Mouse (Mus musculus): Measurements from ENCODE around the gene Atm.
A peak's percentile ranks its signal among the peaks of the same experiment; 100 is the strongest.

The Atm gene

DNA sequence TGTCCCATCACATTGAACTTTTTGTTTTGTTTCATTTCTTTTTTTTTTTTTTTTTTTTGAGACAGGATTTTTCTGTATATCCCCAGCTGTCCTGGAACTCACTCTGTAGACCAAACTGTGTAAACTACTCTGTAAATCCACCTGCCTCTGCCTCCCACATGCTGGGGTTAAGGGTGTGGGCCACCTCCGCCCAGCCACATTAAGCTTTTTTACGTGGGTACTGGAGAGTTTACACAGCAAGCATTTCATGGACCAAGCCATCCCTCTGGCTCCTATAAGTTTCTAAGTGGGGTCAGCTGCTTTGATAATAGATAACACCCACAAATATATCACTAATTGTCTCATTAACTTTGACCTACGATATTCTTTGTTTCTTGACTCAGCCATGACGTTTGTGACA lies 128.0 kb downstream of the Atm start:
- no peak for DNase-seq

DNA sequence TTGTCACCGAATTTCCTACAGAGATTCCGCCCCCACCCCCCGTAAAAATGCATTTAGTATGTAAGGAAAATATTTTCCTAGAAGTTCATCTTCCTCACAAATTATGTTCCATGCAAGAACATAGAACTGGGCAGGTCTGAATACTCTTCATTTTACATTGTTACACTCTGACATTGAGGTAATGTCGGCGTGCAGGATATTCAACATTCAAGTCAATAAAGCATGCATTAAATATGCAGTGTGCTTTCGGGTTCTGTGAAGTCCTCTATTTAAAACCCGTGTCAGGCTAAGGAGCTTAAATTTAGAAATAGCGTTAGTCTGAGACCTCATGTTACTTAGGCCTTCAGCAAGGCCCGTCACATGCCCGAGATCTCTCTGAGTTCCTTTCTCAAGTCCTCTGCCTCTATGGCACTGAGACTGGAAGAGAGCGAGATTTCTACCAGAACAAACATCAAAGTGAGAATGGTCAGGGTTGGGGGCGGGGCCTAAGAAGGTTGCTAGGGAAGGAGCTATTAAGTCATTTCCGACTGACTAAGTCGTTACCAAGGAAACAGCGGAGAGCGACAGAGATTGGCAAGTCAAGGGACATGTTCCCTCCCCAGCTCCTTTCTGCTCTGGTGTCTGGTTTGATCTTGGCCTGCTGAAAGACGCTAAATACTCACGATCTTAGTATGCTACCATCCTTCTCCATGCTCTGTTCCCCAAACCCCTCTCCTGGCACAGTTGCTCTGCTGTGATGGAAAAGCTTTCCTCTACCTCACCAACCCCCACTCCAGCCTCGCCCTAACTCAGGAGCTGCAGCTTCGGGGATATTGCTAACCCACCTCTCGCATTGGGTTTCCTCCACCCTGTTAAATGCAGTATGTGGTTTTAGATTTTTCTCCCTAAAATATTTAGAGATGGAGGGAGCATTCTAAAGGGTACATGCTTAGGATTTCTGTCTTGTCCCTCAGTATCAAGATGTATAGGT lies 131.5 kb downstream of the Atm start:
- DNase-seq = peak; percentile 73

DNA sequence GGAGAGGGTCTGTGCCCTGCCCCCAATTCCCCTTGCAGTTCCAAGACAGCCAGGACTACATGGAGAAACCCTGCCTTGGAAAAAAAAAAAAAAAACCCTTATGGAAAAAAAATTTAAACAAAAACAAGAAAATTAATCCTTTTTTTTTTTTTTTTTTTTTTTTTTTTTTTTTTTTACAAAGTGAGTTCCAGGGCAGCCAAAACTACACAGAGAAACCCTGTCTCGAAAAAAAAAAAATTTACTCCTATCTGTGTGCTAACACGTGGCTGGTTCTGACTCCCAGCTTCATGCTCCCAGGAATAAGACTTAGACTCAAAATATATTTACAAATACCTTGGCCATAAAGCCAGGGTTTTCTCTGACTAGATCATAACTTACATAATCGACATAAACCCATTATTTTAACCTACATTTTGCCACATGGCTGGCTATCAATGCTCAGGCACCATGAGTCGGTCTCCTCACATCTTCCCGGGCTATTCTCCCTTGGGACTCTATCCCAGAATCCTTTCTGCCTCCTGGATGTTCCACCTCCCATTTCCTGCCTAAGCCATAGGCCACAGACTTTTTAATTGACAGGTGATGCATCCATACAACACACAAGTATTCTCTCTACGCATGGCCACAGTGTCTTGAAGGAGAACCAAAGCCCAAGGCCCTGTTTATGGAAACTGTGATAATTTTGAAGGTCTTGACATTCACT lies 132.3 kb downstream of the Atm start:
- DNase-seq = no peak

DNA sequence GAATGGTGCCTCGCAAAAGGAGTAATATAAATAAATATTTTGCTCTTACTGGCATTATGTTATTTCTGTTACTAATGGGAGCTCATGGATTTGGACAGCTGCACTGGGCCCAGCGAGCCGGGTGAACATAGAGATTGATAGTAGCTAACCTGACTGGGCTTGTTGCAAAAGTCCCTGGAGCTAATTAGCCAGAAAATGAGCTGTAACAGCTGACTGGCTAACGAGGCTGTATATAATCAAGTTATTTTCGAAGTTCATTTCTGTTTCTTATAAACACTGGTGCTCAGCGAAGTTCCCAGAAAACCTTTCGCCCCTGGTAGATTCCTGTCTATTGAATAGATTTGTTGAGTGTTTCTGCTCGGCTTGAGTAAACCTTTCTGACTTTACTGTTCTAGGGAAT lies 133.5 kb downstream of the Atm start:
- no peak for DNase-seq

DNA sequence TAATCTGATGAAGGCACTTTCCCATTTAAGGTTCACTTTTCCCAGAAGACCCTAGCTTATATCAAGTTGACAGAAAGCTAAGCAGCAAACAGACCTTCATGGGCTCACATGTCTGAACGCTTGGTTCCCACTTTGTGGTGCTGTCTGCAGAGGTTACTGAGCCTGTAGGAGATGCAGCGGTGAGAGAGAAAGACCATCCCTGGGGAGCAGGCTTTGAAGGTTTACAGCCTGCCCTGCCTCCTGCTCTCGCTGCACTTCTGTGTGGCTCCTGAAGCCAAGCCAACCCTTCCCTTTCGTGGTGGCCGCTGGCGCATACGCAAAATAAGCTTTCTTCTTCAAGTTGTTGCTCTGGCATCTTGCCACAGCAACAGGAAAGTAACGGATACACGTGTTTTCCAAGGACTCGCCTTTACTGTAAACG lies 134.2 kb downstream of the Atm start, which contains the start of gene 4930550C14Rik:
4930550C14Rik (plus strand) TSS at position 35 of the 421 bp plus-strand sequence.
- DNase-seq = no peak

DNA sequence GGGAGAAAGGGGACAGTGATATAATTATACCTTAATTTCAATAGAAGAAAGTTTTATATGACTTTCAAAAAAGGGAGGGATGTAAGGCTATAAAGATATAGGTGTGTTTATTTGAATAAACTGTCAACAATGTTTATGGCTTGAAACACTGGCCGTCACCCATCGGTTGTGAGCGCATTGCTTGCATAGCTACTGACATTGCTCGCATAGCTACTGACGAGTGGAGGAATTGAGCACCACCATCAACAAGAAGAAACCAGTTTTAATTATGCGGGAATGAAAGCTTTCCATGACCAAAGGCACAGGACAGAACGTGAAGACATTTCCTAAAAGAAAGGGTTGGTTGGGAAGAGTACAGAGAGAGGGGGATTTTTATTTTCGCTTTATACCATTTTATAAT lies 135.4 kb downstream of the Atm start:
- DNase-seq = no peak

DNA sequence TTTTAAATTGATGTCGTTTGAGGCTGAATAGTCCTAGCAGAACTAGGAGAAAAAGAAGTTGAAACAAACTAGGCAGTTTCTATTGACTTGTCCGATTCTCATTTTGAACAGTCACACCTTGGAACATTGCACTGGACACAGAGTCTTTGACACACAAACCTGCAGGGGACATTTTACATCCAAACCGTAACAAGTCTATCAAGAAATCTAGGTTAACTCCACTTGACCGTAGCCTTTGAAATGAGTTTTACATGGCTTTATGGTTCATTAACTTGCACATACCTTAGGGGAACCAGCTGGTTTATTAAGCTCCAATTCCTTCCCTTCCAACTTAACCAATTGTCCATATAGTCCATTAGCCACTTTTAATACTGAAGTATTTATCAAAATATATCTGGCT lies 135.8 kb downstream of the Atm start:
- no peak for DNase-seq

DNA sequence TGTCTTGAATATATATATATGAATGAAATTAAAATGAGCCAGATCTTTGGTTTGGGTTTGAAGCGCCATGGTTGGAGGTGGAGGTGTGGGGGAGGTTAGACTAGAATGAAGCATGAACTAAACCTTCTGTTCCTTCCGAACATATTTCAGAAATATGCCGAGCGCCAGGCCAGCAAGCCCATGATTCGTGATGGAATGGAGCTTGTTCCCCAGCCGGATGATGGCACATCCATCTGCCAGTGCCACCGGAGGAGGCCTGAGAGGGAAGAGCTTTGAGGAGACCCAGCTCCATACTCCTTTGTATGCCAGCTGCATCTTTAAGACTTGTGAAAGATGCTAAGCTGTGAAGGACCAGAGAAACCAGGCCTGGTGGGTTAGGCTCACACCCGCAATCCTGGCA lies 137.0 kb downstream of the Atm start:
- no peak for DNase-seq

DNA sequence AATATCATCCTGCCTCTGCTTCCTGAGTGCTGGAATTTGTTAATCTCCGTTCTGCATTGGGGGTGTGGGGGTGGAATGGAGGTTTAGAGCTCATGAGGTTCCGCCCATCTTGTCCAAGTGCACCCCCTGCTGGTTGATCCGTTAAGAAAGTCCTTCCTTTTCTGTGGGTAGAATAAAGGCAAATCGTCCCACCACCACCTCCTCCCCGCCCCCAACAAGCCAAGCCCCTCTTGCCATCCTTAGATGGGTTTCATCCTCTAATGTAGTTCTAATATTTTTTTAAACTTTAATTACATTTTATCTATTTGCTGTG lies 138.2 kb downstream of the Atm start:
- peak; percentile 72 for DNase-seq

DNA sequence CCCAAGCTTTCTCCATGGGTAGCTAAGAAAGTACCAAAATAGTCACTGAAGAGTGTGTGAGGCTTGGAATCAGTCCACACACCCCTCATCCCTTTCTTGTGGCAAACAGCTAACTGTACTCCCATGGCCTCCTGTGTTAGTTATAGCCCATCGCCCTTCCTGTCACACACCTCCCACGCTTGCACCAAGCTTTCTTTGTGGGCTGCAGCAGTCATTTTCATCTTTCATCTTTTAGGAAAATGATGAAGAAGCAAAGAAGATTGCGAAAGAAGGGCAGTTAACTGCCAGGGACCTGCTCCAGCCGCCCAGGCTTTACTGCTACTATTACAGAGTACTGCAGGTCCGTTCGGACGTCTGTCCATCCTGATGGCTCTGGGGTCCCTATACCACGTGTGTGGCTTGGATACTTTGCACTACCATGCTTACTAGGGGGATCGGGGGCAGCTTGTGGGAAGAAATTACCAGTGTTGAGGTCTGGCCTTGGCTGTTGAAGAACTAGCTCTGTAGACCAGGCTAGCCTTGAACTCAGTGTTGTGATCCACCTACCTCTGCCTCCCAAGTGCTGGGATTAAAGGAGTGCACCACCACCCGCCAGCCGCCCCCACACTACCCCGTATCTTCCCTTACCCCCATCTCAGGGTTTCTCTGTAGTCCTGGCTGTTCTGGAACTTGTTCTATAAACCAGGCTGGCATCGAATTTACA lies 138.7 kb downstream of the Atm start:
- DNase-seq = no peak

DNA sequence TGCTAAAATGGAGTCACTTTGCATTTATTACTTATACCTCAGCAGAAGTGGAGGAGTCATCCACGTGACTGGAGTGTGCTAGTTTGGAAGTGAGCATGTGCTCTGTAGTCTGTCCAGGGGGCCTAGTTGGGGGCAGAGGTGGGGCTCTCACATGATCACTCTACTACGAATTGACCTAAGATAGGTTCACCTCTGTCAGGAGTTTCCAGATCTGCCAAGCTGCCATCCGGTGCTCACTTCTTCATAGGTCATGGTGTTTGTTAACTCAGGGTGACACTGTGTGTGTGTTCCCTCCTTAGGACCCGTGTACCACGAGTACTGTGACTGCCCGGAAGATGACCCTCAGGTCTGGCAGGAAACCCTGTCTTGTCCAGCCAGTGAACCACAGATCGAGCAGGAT lies 146.4 kb downstream of the Atm start:
- no peak for DNase-seq
